Mouse (Mus musculus) spleen, adult 2 months (tissue): Measurements from ENCODE around the gene Ap3b2. TPM values are rescaled to one million over a fixed set of nuclear protein-coding genes. Genes with fewer than 3 reads are reported as not detected.

Experiments used
- DNase-seq, 2 experiments: peaks; one replicate each; pipeline versions ENCODE4 v3.0.0 to v3.0.0-alpha.2; 2012 to 2021; ENCODE audit warnings: low spot score in 2 of 2, low read depth in 1 of 2
- H3K27ac ChIP-seq: fragments of 200-500 bp; 2 replicates; pipeline ENCODE4 v1.5.1; 2012; ENCODE audit warnings: low read length, inconsistent platforms; ENCODE audit not compliant: insufficient read depth
- H3K27me3 ChIP-seq: fragments of 200-500 bp; 2 replicates; pipeline ENCODE4 v1.6.1; 2012; ENCODE audit warnings: mild to moderate bottlenecking, moderate library complexity, low read length, inconsistent platforms; ENCODE audit not compliant: control insufficient read depth, insufficient read depth
- H3K36me3 ChIP-seq: fragments of 200-500 bp; 2 replicates; pipeline ENCODE4 v1.6.1; 2012; ENCODE audit warnings: mild to moderate bottlenecking, low read length, inconsistent platforms; ENCODE audit not compliant: control insufficient read depth, insufficient read depth
- H3K4me1 ChIP-seq: fragments of 200-500 bp; 2 replicates; pipeline ENCODE4 v1.6.1; 2011; ENCODE audit warnings: inconsistent platforms; ENCODE audit not compliant: control insufficient read depth, insufficient read depth, insufficient read length
- H3K4me3 ChIP-seq: fragments of 200-500 bp; 2 replicates; pipeline ENCODE4 v1.5.1; 2011; ENCODE audit warnings: mild to moderate bottlenecking, inconsistent platforms; ENCODE audit not compliant: insufficient read depth, insufficient read length; ENCODE audit errors: extremely low read depth
- CTCF ChIP-seq: fragments of 200-500 bp; IDR thresholded peaks from 2 replicates; pipeline ENCODE4 v1.5.1; 2011; ENCODE audit warnings: mild to moderate bottlenecking, inconsistent platforms; ENCODE audit not compliant: insufficient read depth, insufficient read length, insufficient replicate concordance; ENCODE audit errors: extremely low read depth
- POLR2A ChIP-seq: fragments of 200-500 bp; IDR thresholded peaks from 2 replicates; pipeline ENCODE4 v1.6.1; 2011; ENCODE audit warnings: low read depth, low read length, inconsistent platforms
- WGBS: fragments of 180-500 bp; shearing (Covaris S2); methylation state at CpG from one replicate; pipeline ENCODE4 v1.1.7; 2018; 5-methylcytosine and 5-hydroxymethylcytosine counted together
- polyA plus RNA-seq: library from polyadenylated mRNA; depleted of rRNA; stranded (reverse); fragments of >200 nt; gene quantifications from 2 replicates; pipeline ENCODE4 v1.2.3, GENCODE M21; 2012; rRNA removed

Ap3b2 gene
- not detected in 2 replicates for polyA plus RNA-seq

DNA sequence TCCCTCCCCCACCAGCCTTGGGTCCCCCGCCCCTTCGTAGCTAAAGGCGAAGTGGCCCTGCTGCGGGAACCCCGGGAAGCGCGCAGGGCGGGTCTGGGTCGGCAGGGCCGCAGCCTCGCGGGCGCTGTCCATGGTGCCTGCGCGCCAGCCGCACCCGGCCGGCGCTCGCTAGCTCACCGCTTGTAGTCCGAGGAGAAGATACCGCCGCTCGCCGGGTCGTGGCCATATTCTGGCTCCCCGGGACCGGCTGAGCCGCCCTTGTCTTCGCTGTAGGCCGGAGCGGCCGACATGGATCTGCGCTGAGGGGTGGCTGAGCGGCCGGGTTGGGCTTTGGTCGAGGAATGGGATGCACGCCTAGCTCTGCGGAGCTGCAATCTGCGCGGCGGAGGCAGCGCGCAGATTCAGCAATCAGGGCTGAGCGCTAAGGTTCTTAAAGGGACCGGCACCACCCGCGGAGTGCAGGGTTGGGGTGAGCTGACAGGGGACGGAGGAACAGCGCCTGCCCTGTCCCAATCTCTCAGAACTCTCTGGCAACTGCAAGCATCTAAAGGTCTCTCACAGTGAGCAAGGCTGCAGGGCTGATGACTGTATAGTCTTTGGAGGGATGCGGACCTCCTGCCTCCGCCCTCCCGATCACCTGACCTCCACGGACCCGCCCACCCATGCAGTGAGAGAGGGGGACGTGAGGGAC, at the start of gene Ap3b2:
Ap3b2 (minus strand) TSS at position 595 of the 691 bp plus-strand sequence.
- 0 out of 2 replicates have a peak, but pooled peaks cover 1% of the 10 kb centered on the region for H3K27me3 ChIP-seq

DNA sequence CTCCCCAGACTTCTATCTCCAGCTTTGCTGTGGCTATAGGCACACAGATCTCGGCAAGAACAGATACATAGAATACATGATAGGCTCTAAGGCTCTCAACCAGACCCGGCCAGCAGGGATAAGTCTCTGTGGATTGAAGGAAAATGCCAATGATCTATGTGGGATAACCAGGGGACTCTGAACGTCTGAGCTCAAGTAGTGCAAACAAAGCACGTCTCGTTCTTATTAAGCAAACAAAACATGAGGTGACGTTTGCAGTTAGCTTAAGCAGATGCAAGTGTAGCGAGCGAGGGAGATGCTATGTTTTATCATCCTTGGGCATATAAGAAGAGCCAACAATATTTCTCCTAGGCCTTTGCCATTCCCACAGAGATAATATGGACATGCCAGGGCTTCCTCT, 49.2 kb upstream of the Ap3b2 start:
- Histone ChIP-seq H3K36me3 (no peaks in the 10 kb centered on the region), H3K27me3 (no peaks in the 10 kb centered on the region), H3K4me3 (no peak overlapping the region), H3K27ac (no peak overlapping the region), H3K4me1 (no peaks in the 10 kb centered on the region)
- TF ChIP-seq POLR2A: no peak
- no peak for TF ChIP-seq CTCF
- DNase-seq: no peak
- WGBS: 91% methylated on average over 8 of the region's 8 CpGs

More for the DNA sequence above, at the start of gene Ap3b2:
- Histone ChIP-seq H3K27ac (no peak within 1 kb of the TSS), H3K4me1 (peaks cover 7% of the 10 kb centered on the region), H3K4me3 (peak within 1 kb of the TSS; percentile 49; the same call in 1 of the 2 replicates), H3K36me3 (no peaks in the 10 kb centered on the region)
- peak in 1 of 2 experiments; percentile 8 for DNase-seq
- TF ChIP-seq POLR2A (no peak), CTCF (no peak)
- WGBS: 2% methylated on average over 57 of the region's 57 CpGs

DNA sequence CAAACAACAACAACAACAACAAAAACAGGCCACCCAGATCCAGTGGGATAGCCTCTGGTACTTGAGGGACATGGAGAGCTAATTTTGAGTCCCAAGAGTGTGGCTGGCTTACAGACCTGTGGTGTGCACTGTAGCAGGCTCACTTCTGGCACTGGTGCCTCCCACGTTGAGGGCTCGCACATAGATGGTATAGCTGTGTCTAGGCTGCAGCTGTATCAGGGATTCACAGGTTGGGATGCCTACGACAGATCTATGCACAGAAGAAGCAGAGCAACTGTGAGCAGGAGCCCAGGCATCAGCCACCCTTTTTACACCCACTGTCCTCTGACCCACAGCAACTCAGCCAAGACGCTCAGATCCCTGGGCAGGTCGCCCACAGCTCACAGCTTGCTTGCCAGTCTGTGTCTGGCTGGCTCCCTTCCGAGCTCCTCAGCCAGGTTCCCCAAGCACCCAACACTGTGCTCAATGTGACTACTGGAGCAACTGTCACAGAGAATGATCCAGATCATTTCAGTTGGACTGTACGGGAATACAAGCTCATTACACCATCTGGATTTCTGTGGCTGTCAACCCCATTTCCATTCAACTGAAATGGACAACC, 48.3 kb upstream of the Ap3b2 start:
- WGBS: 85% methylated on average over 7 of the region's 7 CpGs
- Histone ChIP-seq H3K4me1 (no peaks in the 10 kb centered on the region), H3K27me3 (no peaks in the 10 kb centered on the region), H3K36me3 (no peaks in the 10 kb centered on the region), H3K27ac (no peak overlapping the region), H3K4me3 (no peak overlapping the region)
- no peak for DNase-seq
- no peak for TF ChIP-seq POLR2A
- no peak for TF ChIP-seq CTCF

DNA sequence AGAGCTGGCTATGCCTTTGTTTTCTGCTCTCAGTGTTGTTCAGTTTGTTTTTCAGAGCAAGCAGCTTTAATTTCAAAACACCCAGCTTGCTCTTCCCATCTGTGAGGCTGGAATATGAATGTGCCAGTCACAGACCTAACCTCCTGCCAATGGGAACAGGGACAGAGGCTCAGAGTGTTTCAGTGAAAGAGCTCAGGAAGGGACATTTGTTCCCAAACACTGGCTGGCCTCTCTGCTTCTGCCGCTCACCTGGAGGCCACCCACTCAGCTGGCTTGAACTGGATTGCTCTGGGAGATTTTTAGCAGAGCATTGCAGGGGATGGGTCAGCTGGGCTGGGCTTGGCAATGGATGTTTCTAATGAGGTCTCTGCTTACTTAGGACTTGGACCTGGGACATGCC, 47.3 kb upstream of the Ap3b2 start:
- Histone ChIP-seq H3K4me1 (no peaks in the 10 kb centered on the region), H3K27ac (no peak overlapping the region), H3K27me3 (no peaks in the 10 kb centered on the region), H3K36me3 (no peaks in the 10 kb centered on the region), H3K4me3 (no peak overlapping the region)
- WGBS: 83% methylated on average over 1 of the region's 1 CpGs
- TF ChIP-seq POLR2A (no peak), CTCF (no peak)
- no peak for DNase-seq

DNA sequence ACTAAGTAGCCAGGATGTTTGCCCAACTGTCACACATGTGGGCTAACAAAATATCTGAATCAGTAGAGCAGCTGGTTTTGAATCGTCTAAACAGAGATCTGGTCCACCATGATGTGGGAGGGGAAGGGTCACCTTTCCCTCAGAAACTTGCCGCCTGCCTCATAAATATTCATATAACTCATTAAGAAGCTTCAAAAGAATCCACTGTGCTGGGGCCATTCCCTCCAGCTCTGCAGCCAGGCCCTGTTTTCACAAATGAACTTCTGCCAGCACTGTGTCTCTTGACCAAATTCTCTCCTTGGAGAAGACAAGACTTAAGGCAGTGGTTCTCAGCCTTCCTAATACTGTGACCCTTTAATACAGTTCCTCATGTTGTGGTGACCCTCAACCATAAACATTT, 45.8 kb upstream of the Ap3b2 start:
- H3K4me1 ChIP-seq: no peaks in the 10 kb centered on the region
- peaks cover 5% of the 10 kb centered on the region; the same call in 1 of the 2 replicates for H3K36me3 ChIP-seq
- no peak overlapping the region for H3K27ac ChIP-seq
- 71% methylated on average over 2 of the region's 2 CpGs for WGBS
- no peak for DNase-seq
- no peaks in the 10 kb centered on the region for H3K27me3 ChIP-seq
- no peak overlapping the region for H3K4me3 ChIP-seq
- no peak for TF ChIP-seq CTCF
- TF ChIP-seq POLR2A: no peak

DNA sequence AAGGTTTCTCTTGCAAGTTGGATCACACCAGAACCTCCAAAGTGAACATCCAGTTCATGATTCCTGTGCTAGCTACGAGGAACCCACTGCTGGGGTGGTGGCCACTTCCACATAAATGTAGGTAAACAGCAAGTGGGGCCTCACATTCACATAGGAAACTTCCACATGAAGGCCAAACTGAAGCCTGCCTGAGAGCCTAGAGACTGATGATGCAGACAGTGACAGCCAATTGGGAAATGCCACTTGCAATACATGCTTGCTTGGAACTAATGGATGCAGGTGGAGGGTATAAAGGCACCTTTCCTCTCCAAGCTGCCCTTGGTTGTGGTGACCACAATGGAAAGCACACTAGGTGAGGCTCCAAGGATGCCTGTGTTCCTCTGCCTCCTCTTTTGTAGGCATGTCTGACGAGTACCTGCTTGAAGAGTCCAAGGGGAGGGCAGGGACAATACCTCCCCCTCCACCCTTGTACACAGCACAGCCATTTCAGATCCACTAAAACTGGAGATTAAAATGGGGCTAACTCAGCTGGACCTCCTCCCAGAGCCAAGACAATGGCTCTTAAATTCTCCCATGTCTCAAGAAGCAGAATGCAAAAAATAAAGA, 44.4 kb upstream of the Ap3b2 start:
- H3K4me1 ChIP-seq: no peaks in the 10 kb centered on the region
- TF ChIP-seq POLR2A (no peak), CTCF (no peak)
- no peak overlapping the region for H3K4me3 ChIP-seq
- H3K36me3 ChIP-seq: peaks cover 10% of the 10 kb centered on the region
- no peak overlapping the region for H3K27ac ChIP-seq
- 64% methylated on average over 2 of the region's 2 CpGs for WGBS
- H3K27me3 ChIP-seq: no peaks in the 10 kb centered on the region
- peak in 1 of 2 experiments; percentile 7 for DNase-seq

DNA sequence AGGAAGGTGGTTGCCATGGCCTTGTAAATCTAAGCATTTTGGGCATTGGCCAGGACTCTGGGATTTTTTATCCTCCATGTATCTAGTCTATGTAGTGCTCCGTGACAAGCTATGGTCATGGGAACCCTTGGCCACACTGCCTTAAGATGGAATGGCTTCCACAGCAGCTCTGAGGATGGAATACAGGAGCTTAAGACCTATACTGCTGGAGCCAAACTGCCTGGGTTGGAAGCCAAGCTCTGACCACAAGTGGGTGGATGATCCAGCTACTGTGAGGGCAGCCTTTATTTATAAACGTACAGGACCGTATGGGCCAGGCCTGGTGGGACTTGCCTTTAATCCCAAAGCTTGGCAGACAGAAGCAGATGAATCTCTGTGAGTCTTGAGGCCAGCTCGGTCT, 42.8 kb upstream of the Ap3b2 start:
- H3K4me3 ChIP-seq: no peak overlapping the region
- WGBS: 95% methylated on average over 4 of the region's 4 CpGs
- no peaks in the 10 kb centered on the region for H3K27me3 ChIP-seq
- H3K36me3 ChIP-seq: peaks cover 21% of the 10 kb centered on the region
- H3K27ac ChIP-seq: no peak overlapping the region
- H3K4me1 ChIP-seq: no peaks in the 10 kb centered on the region
- TF ChIP-seq POLR2A (no peak), CTCF (no peak)
- no peak for DNase-seq
